Mouse (Mus musculus) fibroblast of lung, adult 2 months (primary cell): ENCODE measurements around the gene Rsph14.

ENCODE experiments used
- DNase-seq: peaks from one replicate; pipeline ENCODE4 v3.0.0-alpha.2; 2011; ENCODE audit warnings: low read depth

Rsph14 gene

GRCm38 (mm10) chr10:74932487-74932886 is 99.9 kb downstream of the Rsph14 start:
- DNase-seq = no peak

- no peak for DNase-seq
Measured at GRCm38 (mm10) chr10:74931631-74932030, 100.8 kb downstream of the Rsph14 start.

GRCm38 (mm10) chr10:74930541-74930940 is 101.8 kb downstream of the Rsph14 start:
- no peak for DNase-seq

DNA sequence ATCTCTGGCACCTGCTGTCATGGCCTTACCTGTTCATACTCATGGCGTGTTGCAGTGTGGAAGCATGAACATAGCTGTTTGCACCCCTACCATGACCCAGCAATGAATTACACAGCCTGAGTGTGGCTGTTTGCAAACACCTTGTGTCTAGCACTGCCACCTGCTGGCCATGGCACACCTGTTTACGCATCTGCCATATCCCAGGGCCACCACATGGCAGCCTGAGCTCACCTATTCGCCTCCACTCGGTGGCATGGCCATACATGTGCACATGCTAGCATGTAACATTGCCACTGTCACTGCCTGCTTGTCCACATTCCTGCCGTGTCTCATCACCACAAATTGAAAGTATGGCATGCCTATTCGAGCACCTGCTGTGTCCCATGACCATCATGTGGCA is 102.8 kb downstream of the Rsph14 start:
- DNase-seq = no peak

DNA sequence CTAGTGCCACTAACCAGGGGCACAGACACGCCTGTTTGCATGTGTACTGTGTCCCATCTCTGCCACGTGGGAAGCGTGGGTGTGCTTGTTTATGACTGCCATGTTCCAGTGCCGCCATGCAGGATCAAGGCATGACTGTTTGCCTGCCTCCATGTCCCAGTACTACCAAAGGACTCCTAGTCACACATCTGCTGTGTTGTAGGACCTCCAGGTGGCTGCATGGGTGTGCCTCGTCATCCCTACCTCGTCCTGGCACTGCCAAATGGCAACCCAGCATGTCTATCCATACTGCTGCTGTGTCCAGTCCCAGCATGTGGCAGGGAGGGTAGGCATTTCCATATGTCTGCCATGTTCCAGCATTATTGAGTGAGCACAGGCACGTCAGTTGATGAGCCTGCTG is 104.1 kb downstream of the Rsph14 start:
- DNase-seq = no peak

DNA sequence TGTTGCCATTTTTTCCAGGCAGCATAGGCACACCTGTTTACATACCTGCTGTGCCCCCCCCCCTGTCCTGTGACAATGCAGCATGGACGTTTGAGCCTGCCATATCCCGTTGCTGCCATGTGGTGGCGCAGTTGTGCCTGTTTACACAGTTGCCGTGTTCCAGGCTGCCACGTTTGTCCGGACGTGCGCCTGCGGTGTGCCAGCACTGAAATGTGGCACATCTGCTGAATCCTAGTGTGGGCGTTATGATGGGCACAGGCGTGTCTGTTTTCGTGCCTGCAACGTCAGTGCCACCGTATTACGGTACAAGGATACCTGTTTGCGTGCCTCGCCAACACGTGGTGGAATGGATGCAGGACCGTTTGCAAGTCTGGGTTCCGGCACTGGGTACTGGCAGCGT is 107.1 kb downstream of the Rsph14 start:
- DNase-seq = no peak

GRCm38 (mm10) chr10:74924274-74924673 is 108.1 kb downstream of the Rsph14 start:
- DNase-seq = no peak

DNA sequence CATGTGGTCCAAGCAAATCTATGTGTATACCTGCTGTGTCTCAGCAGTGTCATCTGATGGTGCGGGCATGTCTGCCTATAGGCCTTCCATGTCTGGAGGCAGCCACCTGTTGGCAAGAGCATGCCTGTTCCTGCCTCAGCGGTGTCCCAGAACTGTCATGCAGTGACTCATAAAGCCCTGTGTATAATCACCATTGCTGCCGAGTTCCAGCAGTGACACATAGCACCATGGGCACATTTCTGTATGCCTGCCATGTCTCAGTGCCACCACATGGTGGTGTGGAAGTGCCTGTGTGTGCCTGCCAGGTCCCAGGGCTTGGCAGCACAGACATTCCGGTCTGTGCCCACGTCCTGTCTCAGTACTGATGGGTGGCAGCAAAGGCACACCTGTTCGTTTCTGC is 109.6 kb downstream of the Rsph14 start:
- DNase-seq = no peak

GRCm38 (mm10) chr10:74921614-74922013 is 110.8 kb downstream of the Rsph14 start:
- DNase-seq = no peak

- peak; percentile 8 for DNase-seq
Measured at GRCm38 (mm10) chr10:74920853-74921567, 111.4 kb downstream of the Rsph14 start.

GRCm38 (mm10) chr10:74919277-74919676 is 113.1 kb downstream of the Rsph14 start:
- DNase-seq = no peak

DNA sequence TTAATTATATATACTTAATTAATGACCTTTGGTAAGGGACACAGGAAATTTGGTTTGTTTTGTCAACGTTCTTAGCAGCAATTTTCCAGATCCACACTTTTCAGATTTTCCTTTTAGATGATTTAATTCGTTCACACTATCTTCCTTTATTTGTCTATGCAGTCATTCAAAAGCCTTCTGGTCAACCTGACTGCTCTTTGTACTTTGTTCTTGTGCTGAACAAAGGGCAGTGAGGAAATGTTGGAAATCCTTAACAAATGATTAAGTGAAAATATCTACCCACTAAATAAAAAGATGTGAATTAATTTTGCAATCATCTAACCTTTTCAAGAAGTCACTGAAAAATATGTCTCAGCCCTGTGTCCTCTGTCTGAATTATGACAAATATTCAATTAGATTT is 124.0 kb downstream of the Rsph14 start:
- no peak for DNase-seq
